Mouse (Mus musculus): ENCODE results near the gene Nrcam. TPM values are rescaled to one million over a fixed set of nuclear protein-coding genes. Genes with fewer than 3 reads are reported as not detected.

The Nrcam gene
- total RNA-seq, 1 experiment from 2014 or later = not detected

GRCm38 (mm10) chr12:44492759-44493479 lies 164.2 kb downstream of the Nrcam start:
- no peak for ATAC-seq (ENCODE audit: extremely low read depth, insufficient number of reproducible peaks, low FRiP score, poor library complexity, severe bottlenecking)

- ATAC-seq (ENCODE audit: extremely low read depth, insufficient number of reproducible peaks, low FRiP score, poor library complexity, severe bottlenecking) = no peak
Measured at GRCm38 (mm10) chr12:44497762-44498161, 169.1 kb downstream of the Nrcam start.

- no peak for ATAC-seq (ENCODE audit: extremely low read depth, insufficient number of reproducible peaks, low FRiP score, poor library complexity, severe bottlenecking)
Measured at GRCm38 (mm10) chr12:44498872-44499271, 170.2 kb downstream of the Nrcam start.

GRCm38 (mm10) chr12:44501807-44502487 lies 173.3 kb downstream of the Nrcam start:
- no peak for ATAC-seq (ENCODE audit: extremely low read depth, insufficient number of reproducible peaks, low FRiP score, poor library complexity, severe bottlenecking)

GRCm38 (mm10) chr12:44503737-44504136 lies 175.1 kb downstream of the Nrcam start:
- no peak for ATAC-seq (ENCODE audit: extremely low read depth, insufficient number of reproducible peaks, low FRiP score, poor library complexity, severe bottlenecking)

- no peak for ATAC-seq (ENCODE audit: extremely low read depth, insufficient number of reproducible peaks, low FRiP score, poor library complexity, severe bottlenecking)
Measured at GRCm38 (mm10) chr12:44508635-44509034, 179.9 kb downstream of the Nrcam start.

GRCm38 (mm10) chr12:44509406-44510104 lies 180.9 kb downstream of the Nrcam start:
- no peak for ATAC-seq (ENCODE audit: extremely low read depth, insufficient number of reproducible peaks, low FRiP score, poor library complexity, severe bottlenecking)

- no peak for ATAC-seq (ENCODE audit: extremely low read depth, insufficient number of reproducible peaks, low FRiP score, poor library complexity, severe bottlenecking)
Measured at GRCm38 (mm10) chr12:44515066-44515465, 186.4 kb downstream of the Nrcam start.

- ATAC-seq (ENCODE audit: extremely low read depth, insufficient number of reproducible peaks, low FRiP score, poor library complexity, severe bottlenecking) = no peak
Measured at GRCm38 (mm10) chr12:44519440-44520141, 190.9 kb downstream of the Nrcam start.

- no peak for ATAC-seq (ENCODE audit: extremely low read depth, insufficient number of reproducible peaks, low FRiP score, poor library complexity, severe bottlenecking)
Measured at GRCm38 (mm10) chr12:44521496-44521895, 192.8 kb downstream of the Nrcam start.

- ATAC-seq (ENCODE audit: extremely low read depth, insufficient number of reproducible peaks, low FRiP score, poor library complexity, severe bottlenecking) = no peak
Measured at GRCm38 (mm10) chr12:44524621-44525565, 196.2 kb downstream of the Nrcam start.

GRCm38 (mm10) chr12:44528391-44529016 lies 199.8 kb downstream of the Nrcam start:
- no peak for ATAC-seq (ENCODE audit: extremely low read depth, insufficient number of reproducible peaks, low FRiP score, poor library complexity, severe bottlenecking)

- no peak for ATAC-seq (ENCODE audit: extremely low read depth, insufficient number of reproducible peaks, low FRiP score, poor library complexity, severe bottlenecking)
Measured at GRCm38 (mm10) chr12:44532337-44533113, 203.8 kb downstream of the Nrcam start.

GRCm38 (mm10) chr12:44534100-44534633 lies 205.5 kb downstream of the Nrcam start:
- ATAC-seq (ENCODE audit: extremely low read depth, insufficient number of reproducible peaks, low FRiP score, poor library complexity, severe bottlenecking) = no peak

GRCm38 (mm10) chr12:44535623-44536022 lies 206.9 kb downstream of the Nrcam start:
- no peak for ATAC-seq (ENCODE audit: extremely low read depth, insufficient number of reproducible peaks, low FRiP score, poor library complexity, severe bottlenecking)

GRCm38 (mm10) chr12:44547721-44548369 lies 219.2 kb downstream of the Nrcam start:
- ATAC-seq (ENCODE audit: extremely low read depth, insufficient number of reproducible peaks, low FRiP score, poor library complexity, severe bottlenecking) = no peak

Measured in neutrophil, adult 5-6 weeks (primary cell).